Mouse (Mus musculus) embryo, embryonic 11 days (tissue): ENCODE results near the gene Thsd4.

Source experiments
- DNase-seq: peaks from one replicate; pipeline ENCODE4 v3.0.0-alpha.2; 2015

The Thsd4 gene

DNA sequence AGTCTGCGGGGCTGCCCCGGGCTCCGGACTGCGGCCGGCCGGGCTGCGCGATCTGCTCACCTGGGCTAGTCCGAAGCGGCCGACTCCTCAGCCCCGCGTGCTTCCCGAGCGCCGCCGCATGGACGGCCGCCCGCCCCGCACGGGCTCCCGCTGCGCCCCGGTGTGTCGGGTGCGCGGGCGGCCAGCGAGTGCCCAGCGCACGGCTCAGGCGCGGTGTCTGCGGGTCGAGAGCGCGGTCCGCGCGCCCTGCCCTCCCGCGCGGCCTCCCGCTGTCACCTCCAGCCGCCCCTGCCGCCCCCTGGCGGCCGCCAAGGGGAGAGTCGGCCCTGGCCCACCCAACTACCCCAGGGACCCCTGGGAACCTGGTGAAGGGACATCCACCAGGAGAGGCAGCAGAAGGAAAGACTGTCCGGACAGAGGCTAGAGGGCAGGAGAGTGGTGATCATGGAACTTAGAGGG is at the start of gene Thsd4:
TSS of gene Thsd4 (minus strand) at position 241 of the 459 bp plus-strand sequence.
- peak; percentile 85 for DNase-seq

DNA sequence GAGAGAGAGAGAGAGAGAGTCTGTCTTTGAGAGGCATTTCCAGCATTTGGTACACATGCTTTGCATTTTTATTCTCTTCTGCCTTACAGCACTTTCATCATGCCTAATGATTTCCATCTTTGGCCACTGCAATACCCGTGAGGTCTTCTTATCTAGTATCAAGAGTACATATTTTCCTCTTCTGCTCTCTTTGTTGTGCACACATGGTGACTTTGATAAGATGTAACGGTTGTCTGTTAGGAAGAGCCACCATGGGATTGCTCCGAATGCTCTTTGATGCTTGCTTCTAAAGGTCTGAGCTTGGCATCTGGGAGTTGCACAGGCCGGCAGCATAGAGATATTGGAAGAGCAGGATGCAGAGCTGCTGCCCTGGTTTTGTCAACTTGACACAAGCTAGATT is 49.2 kb upstream of the Thsd4 start:
- no peak for DNase-seq

DNA sequence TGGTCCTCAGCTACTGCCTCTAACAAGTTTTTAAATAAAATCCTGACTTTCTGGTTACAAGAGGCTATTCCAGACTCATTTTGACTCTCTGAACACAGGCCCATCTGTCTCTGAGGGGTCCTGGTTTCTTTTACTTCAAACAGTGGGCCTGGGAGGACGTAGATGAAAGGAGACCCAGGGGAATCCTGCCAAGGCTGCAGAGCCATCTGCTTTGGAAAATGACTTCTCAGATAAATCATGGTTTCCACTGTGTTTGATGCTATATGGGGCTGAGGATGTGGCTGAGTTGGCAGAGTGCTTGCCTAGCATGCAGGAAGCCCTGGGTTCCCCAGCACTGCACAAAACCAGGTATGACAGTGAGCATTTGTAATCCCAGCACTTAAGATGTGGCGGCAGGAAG is 47.5 kb upstream of the Thsd4 start:
- DNase-seq = peak; percentile 16

DNA sequence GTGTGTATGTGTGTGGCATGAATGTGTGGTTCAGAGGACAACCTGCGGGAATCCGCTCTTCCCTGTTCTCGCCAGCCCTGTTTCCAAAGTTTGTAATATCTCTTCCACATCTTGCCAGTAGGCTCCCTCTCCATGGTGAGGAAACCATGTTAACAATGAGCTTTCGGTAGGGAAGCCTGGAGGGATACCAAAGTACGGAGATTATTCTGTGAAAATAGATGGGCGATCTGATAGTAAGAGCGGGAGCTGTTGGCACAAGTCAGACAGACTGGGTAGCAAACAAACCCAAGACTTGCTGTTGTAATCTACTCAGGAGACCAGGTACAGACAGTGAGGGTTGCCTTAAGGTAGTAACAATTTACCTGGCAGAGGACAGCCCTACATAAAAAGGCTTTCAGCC is 42.0 kb upstream of the Thsd4 start:
- no peak for DNase-seq

DNA sequence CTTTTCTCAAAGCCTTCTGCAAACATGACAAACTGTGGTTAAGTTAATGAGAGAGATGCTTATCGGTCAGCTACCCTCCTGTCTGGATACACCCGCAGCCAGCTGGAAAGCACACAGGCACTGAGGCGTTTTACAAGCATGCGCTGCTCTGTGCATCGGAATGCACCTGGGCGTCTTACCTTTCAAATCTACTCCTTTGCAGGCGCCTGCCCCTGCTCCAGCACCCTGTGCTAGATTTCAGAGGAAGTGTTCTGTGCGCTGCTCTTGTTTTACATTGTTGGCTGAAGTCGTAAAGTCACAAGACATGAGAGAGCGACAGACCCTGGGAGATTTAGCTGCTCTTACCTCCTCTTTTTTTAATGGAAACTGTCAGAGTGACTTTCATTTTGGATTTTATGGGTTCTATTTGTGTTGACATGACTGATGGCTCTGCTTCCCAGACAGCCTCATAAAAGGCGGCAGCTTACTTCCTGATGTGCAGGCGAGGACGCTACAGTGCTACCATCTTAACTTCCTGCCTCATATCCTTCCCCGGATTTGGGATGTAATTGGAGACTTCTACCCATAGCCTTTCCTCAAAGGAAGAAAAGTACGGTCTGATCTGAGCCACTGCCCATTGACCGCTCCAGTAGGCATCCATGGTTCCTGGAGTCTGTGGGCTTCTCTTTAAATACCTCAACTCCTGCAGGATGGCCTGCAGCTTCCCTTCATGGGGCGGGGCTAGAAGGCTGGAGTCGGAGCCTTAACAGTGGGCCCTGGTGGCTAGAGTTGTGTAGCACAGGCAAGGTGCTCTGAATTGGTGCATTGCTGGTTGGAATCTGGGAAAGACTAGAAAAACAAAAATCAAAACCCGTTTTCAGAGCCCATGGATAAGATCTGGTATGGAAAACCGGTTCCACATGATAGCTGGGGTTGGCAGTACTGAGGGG is 40.9 kb upstream of the Thsd4 start:
- DNase-seq = peak; percentile 79

DNA sequence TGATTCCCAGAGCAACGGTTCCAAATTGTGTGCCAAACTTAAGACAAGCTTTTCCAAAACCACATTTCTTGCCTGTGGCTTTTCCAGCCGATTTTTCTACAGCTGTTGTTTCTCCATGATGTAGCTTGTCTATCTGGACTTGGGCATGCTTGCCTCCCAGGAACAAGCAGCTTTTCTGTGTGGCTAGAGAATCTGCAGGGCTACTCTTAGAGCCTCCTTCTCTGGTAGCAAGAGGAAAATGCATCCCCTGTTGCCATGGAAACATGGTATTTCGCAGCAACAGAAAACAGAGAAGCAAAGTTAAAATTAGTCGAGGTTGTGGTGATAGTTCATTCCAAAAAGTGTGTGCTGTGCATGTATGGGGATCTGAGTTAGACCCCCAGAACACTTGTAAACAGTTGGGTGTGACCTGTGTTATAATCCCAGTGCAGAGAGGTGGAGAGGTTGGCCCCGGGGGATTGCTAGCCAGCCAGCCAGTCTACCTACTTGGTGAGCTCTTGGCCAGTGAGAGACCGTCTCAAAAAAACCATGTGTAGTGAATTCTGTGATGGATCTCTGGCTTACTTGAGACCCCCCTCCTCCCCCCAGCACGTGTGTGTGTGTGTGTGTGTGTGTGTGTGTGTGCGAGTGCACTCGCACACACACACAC is 39.9 kb upstream of the Thsd4 start:
- peak; percentile 54 for DNase-seq

DNA sequence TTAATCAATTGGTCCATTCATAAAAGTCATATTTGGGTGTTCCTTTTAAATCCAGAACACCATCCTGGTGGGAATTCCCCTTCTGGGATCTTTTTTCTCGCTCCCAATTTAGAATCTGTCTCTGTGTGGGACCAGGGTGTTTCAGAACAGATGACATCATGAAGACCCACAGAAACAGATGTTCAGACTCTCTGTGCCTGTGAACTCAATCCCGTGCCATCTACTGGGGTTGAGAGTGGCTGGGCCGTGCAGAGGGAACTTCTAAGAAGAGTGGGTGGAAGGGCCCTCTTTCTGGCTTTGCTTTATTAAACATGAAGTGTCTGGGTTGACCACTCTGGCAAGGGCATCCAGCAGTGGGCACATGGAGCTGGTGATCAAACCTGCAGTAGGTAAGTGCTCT is 36.7 kb upstream of the Thsd4 start:
- no peak for DNase-seq

DNA sequence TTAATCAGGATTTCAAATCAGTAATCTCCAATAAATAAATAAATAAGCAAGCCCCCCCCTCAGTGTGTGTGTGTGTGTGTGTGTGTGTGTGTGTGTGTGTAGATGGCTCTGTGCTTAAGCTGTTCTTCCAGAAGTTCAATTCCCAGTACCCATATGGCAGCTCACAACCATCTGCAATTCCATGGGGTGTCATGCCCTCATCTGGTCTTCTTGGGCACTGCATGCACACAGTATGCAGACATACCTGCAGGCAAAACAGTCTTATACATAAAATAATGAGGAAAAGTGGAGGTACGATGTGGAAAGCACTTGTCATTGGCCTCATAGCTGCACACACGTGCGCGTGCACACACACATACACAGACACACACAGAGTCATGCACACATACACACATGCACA is 29.4 kb upstream of the Thsd4 start:
- no peak for DNase-seq

DNA sequence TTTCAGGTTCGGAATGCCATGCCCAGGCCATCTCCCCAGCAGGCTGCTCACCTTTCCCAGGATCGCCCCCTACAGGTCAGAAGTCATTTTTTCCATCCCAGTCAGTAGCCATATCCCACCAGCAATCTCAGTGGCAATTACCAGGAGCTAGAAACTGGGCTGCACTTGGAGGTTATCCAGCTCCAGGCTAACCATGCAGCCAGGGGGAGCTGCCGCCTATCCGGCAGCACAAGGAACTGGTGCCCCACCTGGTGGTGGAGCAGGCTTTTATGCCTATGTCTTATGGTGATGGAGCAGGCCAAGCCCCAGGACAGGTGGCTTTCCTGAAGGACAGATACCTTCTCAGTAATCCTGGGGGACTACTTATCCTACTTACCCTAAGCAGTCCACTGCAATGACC is 26.3 kb upstream of the Thsd4 start:
- DNase-seq = peak; percentile 73

DNA sequence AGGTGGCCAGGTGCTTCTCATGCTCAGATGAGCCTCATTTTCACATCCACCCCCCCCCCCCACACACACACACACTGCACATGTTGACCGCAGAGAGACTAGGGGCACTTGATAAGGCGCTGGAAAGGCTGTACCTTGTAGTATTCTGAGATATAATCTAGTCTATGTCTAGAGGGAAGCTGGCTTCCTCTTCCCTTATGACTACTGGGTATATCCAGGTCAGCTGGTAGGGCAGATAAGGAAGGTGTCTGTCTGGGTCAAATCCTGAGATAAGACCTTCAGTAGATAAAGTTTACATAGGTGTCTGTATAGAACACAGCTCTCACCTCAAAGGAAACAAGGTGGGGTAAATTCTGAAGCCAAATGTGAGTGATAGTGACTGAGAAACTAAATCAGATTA is 24.3 kb upstream of the Thsd4 start:
- DNase-seq = no peak

DNA sequence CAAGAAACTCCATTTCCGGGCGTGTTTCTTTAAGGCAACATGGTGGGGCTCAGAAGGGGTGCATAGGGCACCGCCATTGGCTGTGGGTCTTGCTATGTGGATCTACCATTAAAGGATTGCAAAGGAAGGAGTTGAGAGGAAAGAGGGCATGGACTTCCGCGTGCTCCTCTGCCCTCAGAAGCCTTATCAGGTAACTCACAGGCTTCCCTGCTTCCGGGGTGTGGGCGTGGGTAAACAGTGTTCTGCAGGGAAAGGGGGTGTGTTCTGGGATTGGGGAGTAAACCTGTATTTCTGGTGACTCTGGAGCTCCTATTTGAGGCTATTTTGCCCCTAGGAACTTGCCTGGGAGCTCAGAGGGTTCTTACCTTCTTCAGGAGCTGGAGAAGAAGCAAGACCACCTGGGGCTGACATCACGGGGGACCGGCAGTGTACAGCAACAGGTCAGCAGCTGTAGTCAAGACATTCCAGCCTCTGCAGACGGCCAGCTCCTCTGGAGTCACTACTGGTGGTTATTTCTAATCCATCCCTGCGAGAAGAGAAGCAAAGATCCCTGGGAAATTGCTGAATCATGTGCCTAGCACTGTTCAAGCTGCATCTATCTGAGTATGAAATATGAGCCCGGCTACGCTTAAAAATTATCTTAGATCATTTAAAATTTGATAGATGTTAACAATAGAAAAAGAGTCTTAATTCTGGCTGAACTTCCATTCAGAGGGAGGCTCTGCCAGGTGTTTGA is 23.7 kb upstream of the Thsd4 start:
- DNase-seq = no peak

DNA sequence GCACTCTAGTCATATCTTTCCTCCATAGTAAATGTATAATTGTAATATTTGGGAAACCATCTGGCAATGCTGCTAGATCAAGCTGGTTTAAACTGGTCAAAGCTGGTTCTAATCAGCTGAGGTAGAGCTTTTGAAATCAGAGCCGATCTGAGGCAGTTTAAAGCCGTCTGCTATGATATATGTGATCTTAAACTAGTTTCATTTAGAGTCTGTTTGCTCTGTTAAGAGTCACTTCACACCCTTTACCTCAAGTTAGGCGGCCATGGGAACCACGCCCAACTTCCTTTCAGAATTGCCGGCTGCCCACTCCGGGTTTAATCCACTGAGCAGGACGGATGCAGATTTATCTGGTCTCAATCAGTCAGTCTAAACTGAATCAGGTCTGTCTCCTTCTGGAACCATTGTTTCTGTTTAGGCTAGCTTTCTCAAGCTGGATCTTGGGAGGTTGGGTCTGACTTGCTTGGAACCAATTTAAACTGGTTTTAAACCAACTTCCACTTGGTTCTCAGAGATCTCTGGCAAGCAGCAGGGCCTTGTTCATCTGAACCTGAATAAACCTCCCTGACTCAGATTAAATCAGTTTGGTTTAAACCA is 21.7 kb upstream of the Thsd4 start:
- peak; percentile 47 for DNase-seq

DNA sequence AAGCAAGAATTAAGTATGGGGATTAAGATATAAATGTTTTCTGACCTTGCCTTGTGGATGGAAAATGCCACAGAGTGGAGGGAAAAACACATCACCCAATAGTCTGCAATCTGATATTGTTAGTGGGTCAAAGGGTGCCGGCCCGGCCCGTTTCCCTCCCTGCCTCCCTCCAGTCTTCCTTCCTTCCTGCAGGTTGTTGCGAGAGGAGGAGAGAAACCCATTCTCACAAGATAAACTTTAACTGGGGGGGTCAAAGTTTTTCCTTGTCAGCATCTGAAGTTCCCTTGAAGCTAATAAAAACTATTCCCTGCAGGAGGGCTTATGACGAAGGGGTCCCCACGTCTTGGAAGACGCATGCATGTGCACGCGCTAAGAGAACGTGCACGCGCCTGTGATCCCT is 8.5 kb upstream of the Thsd4 start:
- DNase-seq = no peak

DNA sequence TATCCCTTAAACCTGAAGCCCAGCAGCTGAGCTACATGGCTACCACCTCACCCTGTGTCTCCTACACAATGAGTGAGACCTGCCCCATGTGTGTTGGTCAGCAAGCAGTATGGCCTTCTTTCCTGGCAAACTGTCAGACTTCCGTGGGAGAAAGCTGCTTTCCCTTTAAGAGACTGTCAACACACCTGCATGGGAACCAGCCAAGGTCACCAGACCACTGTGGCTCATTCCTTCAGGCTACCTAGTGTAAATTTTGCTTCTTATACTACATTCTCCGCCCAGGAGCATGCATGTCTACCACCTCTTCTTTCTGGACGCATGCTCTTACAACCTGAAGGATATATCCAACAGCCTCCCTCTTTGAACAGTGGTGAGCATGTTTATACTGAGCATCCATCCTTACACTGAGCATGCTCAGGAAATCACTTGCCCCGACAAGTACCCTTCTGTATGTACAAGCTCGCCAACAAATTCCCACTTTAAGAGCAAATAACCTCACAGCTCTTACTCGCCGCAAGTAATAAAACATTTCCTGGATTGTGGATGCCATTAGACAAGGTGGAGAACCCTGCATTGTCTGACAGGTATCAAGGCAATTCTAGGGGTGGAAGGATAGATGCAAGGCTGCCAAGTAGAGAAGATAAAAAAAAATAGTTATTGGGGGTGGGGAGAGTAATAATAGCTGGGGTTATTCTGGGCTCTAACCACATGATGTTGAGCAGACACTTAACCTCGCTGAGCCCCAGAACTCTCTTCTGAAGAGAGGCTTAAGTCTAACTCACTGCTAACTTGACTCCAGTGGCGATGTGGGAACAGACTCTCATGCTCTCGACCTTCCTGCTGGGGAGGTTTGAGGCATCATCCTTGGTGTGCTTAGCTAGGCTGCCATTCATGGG is 7.8 kb upstream of the Thsd4 start:
- no peak for DNase-seq

DNA sequence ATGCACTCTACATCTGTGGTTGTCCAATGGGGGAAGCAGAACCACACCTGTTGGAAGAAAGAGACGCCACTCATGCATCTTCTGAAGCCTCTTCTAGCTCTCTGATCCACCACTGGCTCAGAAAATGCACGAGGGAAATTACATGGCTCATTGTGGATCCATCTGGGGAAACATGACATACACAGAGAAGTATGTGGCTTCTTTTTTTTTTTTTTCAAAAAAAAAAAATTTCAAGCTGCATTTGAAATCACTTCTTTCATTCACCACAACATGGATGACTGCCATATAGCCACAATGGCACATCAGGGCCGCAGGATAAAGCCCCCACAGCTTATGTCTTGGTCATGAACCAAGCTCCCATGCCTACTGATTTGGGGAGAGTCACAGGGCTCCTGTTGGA is 6.4 kb upstream of the Thsd4 start:
- DNase-seq = no peak

DNA sequence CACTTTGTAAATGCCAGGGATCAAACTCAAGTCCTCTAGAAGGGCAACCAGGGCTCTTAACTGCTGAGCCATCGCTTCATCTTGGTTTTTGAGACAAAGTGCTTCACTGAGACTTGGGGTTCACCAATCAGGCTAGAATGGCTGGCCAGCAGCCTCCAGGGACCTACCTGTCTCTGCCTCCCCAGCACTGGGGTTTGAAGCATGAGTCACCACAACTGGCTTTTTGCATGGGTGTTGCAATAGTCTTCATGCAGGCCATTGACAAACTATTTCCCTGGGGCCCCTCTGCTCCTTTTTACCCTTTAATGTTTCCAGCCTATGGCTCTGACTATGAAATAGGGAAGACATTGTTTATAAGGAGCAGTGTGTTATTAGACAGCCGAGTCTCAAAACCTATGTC is 6.0 kb upstream of the Thsd4 start:
- DNase-seq = no peak

DNA sequence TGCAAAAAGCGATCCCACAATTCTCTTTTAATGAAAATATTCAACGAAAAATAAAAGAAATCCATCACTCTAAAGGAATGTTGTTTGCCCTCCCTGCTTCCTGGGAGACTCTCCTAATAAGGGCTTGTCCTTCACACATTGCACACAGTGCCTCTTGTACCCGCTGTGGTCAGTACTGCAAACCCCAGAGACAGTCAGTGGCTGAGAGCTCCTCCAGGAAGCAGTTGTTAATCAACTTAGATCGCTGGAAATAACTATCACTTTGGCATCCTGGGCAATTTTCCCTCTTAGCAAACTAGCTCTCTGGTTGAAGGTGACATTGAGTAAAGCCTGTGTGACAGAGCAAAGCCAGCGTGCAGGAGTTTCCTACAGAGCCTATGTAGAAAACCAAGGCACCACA is 5.2 kb upstream of the Thsd4 start:
- no peak for DNase-seq

DNA sequence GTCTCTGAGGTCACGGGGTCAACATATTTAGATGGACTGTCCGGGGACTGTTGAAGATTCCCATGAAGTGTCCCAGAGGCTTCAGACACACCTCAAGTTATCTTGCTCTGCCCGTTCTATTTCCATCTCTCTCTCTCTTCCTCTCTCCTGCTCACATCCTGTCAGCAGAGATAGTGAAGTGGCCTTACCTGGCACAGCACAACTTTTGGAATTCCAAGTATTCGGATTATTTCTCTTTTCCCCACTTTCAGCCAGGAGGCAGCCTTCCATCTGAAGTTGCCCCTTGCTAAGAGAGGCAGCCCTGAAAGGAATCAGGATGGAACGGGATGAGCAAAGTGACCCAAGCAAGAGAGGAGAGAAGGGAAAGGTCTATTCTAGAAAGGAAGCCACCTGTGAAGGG is 4.3 kb upstream of the Thsd4 start:
- DNase-seq = no peak

DNA sequence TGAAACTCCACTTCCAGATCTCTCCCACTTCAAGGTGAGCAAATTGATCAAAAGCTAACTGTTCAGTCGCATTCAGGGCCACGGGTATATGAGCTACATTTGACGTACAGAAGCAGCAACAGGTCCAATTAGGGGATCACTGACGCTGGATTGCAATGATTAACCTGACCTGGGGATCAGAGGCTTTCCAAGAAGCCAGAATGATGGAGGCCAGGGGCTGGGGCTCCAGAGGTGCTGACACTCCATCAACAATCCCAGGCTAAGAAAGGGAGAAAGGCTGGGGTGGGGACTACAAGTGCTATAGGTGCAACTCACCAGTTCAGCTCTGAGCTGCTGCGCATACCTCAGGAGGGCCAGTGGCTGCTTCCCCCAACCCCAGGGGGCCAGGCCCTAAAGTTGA is 703 bp downstream of the Thsd4 start:
- DNase-seq = peak; percentile 12

DNA sequence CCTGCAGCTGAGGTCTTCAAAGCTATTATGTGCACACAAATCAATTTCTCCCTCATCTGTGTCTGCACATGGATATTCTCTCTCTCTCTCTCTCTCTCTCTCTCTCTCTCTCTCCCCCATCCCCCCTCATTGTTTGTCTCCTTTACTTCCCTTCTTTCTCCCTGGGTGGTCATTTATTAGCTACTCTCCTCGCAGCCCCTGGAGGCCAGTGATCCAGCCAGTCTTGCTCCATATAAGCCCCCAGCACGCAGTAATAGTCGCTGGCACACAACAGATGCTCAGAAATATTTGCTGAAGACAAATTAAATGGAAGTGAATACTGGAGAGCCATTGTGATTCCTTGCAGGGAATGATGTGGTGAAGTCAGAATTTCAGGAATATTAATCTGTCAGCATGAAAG is 2.2 kb downstream of the Thsd4 start:
- no peak for DNase-seq

DNA sequence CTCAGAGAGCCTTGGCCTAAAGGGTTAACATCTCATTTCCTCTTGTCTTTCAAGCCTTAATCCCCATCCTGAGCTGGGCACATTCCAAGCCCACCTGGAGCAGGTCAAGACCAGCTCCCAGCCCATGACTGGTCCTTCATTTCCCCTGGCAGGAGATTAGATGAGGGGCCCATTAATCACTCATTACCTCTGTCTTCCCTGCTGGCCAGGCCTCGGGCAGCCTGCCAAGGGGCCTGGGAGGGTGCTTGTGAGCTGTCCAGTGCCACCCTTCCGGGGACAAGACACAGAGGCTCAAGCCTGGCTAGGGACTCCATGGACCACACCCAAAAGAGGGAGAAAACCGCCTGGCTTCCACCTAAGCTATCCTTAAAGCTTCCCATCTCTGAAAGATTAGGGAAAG is 3.6 kb downstream of the Thsd4 start:
- DNase-seq = peak; percentile 39

DNA sequence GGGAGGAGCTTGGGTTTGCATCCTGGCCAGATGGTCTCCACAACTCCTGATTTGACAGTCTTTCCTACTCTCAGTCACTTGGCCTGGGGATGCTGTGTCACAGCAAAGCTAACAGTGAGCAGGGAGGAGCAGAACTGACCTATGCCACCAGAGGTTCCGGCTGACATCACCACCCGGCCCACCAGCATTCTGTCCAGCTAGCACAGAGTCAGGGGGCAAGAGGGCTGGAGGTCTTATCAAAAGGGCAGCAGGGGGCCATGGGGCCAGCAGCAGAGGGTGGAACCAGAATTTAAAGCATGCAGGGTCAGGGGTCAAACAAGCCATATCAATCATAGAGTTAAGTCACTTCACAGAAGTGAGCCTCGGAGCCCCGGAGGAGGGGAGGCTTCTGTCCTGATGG is 4.7 kb downstream of the Thsd4 start:
- DNase-seq = peak; percentile 75
